Mouse (Mus musculus) testis, adult 2 months (tissue): ENCODE results near the gene Nudt2.

ENCODE experiments used
- CTCF ChIP-seq: fragments of 200-500 bp; IDR thresholded peaks from 2 replicates; pipeline ENCODE4 v1.5.1; 2012; ENCODE audit warnings: low read depth, mild to moderate bottlenecking, inconsistent platforms, low read length, moderate library complexity; ENCODE audit not compliant: control insufficient read depth, insufficient read depth, insufficient replicate concordance
- POLR2A ChIP-seq: fragments of 200-500 bp; IDR thresholded peaks from 2 replicates; pipeline ENCODE4 v1.6.1; 2012; ENCODE audit warnings: low read depth, mild to moderate bottlenecking, inconsistent platforms, low read length, moderate library complexity; ENCODE audit not compliant: control insufficient read depth

GRCm38 (mm10) chr4:41478751-41479455 lies 14.0 kb downstream of the Nudt2 start:
- TF ChIP-seq POLR2A, result no peak
- TF ChIP-seq CTCF, result no peak
